Mouse (Mus musculus) thymus, postnatal 0 days (tissue): ENCODE data around the gene Cacng1. TPM values are rescaled to one million over a fixed set of nuclear protein-coding genes. Genes with fewer than 3 reads are reported as not detected.

Experiments
- DNase-seq: peaks from one replicate; pipeline ENCODE4 v3.0.0-alpha.2; 2015; ENCODE audit warnings: low spot score
- polyA plus RNA-seq: library from polyadenylated mRNA; unstranded; fragments of >200 nt; fragmentation: Nextera tagmentation; extraction: Ambion mirVana; gene quantifications from 2 replicates; pipeline ENCODE4 v1.2.1, GENCODE M21; 2015

Cacng1 gene
- polyA plus RNA-seq, 1 experiment from 2014 or later: 0.90 TPM

DNA sequence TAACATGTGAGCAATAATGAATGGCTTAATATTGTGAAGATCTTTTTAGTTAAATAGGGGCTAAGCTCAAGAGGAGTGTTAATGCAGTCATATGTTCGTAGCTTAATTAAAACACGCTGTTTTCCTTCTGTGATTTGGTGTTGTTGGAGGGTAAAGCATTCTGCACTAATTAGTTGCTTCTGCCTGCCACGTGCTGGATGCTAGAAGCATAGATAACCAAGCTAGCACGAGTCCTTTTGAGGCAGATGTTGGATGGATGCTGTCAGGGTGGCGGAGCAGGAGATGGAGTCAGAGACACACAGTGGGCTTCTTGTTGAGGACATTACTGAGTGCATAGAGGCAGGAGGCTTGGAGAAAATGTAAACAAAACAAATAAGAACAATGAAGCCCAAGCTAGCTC lies 59.2 kb downstream of the Cacng1 start:
- no peak for DNase-seq

DNA sequence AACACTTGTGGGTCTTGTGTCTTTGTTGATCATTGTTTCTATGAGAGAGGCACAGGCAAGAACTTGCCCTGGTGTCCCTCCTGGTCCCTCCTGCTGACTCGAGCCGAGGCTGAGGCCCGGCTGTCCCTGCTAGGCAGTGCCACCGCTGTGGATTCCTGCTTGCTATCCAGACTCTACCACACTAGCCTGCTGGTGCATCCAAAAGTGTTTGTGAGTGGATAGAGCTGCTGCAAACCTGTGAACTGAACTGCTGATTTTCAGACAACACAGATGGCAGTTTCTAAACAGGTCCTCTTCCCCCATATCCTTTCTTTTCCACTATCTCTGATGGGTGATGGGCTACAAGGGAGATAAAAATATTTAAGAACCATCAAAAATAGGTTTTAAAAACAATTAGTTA lies 60.8 kb downstream of the Cacng1 start:
- no peak for DNase-seq

Other genes with a start within 250 kb of the Cacng1 start
- 13.5 and 15.1 TPM in 2 replicates for gene Pitpnc1, start 245.8 kb downstream of the Cacng1 start, polyA plus RNA-seq
- 184 and 190 TPM in 2 replicates for gene Psmd12, start 237.0 kb downstream of the Cacng1 start, polyA plus RNA-seq
- 20.5 and 24.1 TPM in 2 replicates for gene Helz, start 168.6 kb downstream of the Cacng1 start, polyA plus RNA-seq
- gene Cacng4, start 78.0 kb upstream of the Cacng1 start, polyA plus RNA-seq: 0.50 and 0.60 TPM in 2 replicates
- 0.06 TPM in 1 of 2 replicates, not detected in the other for gene Cacng5, start 198.5 kb upstream of the Cacng1 start, polyA plus RNA-seq